Mouse (Mus musculus) limb, embryonic 10.5 days (tissue): Measurements from ENCODE around the gene Selenof. TPM values are rescaled to one million over a fixed set of nuclear protein-coding genes. Genes with fewer than 3 reads are reported as not detected.

Source experiments
- DNase-seq: peaks from one replicate; pipeline ENCODE4 v3.0.0-alpha.2; 2017; ENCODE audit warnings: low spot score
- H3K27ac ChIP-seq: fragments of 300-500 bp; sonication (generic); 2 replicates; pipeline ENCODE4 v1.5.1; 2016; ENCODE audit warnings: mild to moderate bottlenecking
- H3K27me3 ChIP-seq: fragments of 300-500 bp; sonication (generic); 2 replicates; pipeline ENCODE4 v1.6.1; 2016; ENCODE audit warnings: low read depth, mild to moderate bottlenecking; ENCODE audit not compliant: poor library complexity, severe bottlenecking
- H3K36me3 ChIP-seq: fragments of 300-500 bp; sonication (generic); 2 replicates; pipeline ENCODE4 v1.6.1; 2016; ENCODE audit warnings: mild to moderate bottlenecking, moderate library complexity
- H3K4me1 ChIP-seq: fragments of 300-500 bp; sonication (generic); 2 replicates; pipeline ENCODE4 v1.6.1; 2016
- H3K4me3 ChIP-seq: fragments of 300-500 bp; sonication (generic); 2 replicates; pipeline ENCODE4 v1.5.1; 2016; ENCODE audit warnings: mild to moderate bottlenecking, moderate library complexity
- H3K9me3 ChIP-seq: fragments of 300-500 bp; sonication (generic); replicated peaks from 2 replicates; pipeline ENCODE4 v1.6.1; 2016; ENCODE audit warnings: mild to moderate bottlenecking
- WGBS: fragments of 180-500 bp; shearing (Covaris S2); methylation state at CpG from one replicate; pipeline ENCODE4 v1.1.7; 2016; 5-methylcytosine and 5-hydroxymethylcytosine counted together
- polyA plus RNA-seq: library from polyadenylated mRNA; unstranded; fragments of >200 nt; fragmentation: Nextera tagmentation; extraction: Ambion mirVana; gene quantifications from 2 replicates; pipeline ENCODE4 v1.2.1, GENCODE M21; 2016

Gene Selenof
- polyA plus RNA-seq, 1 experiment from 2014 or later, result 480 TPM

DNA sequence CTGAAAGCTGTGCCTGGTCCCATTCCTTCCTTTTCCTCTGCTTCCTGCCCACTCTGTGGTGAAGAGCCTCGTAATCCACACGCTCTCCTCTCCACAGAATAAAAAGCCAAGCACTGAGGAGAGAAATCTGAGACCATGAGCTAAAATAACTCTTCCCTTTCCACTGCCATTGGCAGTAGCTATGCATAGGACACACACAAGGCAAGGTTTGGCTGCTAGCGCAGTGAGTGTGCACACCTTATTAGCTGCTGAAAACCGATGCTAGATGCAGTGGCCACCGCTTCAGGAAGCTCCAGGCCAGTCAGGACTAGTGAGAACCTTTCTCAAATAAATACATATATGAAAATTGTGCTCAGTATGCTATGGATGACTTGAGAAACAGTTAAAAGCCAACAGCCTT, 20.1 kb upstream of the Selenof start:
- 95% methylated on average over 5 of the region's 5 CpGs for WGBS
- no peaks in the 10 kb centered on the region for H3K4me1 ChIP-seq
- no peak overlapping the region for H3K4me3 ChIP-seq
- no peaks in the 10 kb centered on the region for H3K27me3 ChIP-seq
- H3K9me3 ChIP-seq, result no peaks in the 10 kb centered on the region
- H3K27ac ChIP-seq, result no peak overlapping the region
- DNase-seq, result no peak
- no peaks in the 10 kb centered on the region for H3K36me3 ChIP-seq

DNA sequence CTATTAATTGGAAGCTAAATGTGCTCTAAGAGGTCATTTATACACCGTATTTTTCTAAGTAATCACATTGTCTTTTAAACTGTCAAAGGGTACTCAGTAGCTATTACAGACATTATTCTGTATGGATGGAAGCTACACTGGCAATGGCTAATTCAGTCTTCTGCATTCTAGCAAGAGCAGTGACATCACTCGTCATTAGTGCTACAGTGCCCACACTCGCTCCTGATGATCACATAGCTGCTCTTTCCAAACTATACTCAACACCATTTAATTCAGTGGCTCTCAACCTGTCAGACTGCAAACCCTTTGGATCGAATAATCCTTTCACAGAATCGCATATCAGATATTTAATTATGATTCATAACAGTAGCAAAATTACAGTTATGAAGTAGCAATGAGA, 19.4 kb upstream of the Selenof start:
- no peak for DNase-seq
- Histone ChIP-seq H3K27ac (no peak overlapping the region), H3K4me1 (no peaks in the 10 kb centered on the region), H3K9me3 (no peaks in the 10 kb centered on the region), H3K27me3 (no peaks in the 10 kb centered on the region), H3K36me3 (no peaks in the 10 kb centered on the region), H3K4me3 (no peak overlapping the region)
- WGBS, result 95% methylated on average over 5 of the region's 5 CpGs

- Histone ChIP-seq H3K27me3 (no peaks in the 10 kb centered on the region), H3K4me3 (no peak overlapping the region), H3K36me3 (no peaks in the 10 kb centered on the region), H3K27ac (no peak overlapping the region), H3K9me3 (no peaks in the 10 kb centered on the region), H3K4me1 (no peaks in the 10 kb centered on the region)
- no peak for DNase-seq
- WGBS, result 85% methylated on average over 4 of the region's 4 CpGs
These were observed 18.7 kb upstream of the Selenof start for GRCm38 (mm10) chr3:144551416-144551815.

- Histone ChIP-seq H3K36me3 (no peaks in the 10 kb centered on the region), H3K9me3 (no peaks in the 10 kb centered on the region), H3K27ac (no peak overlapping the region), H3K4me3 (no peak overlapping the region), H3K4me1 (peaks cover 15% of the 10 kb centered on the region), H3K27me3 (no peaks in the 10 kb centered on the region)
- no peak for DNase-seq
- 58% methylated on average over 7 of the region's 7 CpGs for WGBS
These were observed 16.2 kb upstream of the Selenof start for GRCm38 (mm10) chr3:144553942-144554341.

GRCm38 (mm10) chr3:144554503-144554902, 15.6 kb upstream of the Selenof start:
- peaks cover 20% of the 10 kb centered on the region for H3K4me1 ChIP-seq
- H3K9me3 ChIP-seq, result no peaks in the 10 kb centered on the region
- DNase-seq, result no peak
- H3K4me3 ChIP-seq, result no peak overlapping the region
- WGBS, result 77% methylated on average over 9 of the region's 9 CpGs
- H3K36me3 ChIP-seq, result no peaks in the 10 kb centered on the region
- no peak overlapping the region for H3K27ac ChIP-seq
- no peaks in the 10 kb centered on the region for H3K27me3 ChIP-seq

DNA sequence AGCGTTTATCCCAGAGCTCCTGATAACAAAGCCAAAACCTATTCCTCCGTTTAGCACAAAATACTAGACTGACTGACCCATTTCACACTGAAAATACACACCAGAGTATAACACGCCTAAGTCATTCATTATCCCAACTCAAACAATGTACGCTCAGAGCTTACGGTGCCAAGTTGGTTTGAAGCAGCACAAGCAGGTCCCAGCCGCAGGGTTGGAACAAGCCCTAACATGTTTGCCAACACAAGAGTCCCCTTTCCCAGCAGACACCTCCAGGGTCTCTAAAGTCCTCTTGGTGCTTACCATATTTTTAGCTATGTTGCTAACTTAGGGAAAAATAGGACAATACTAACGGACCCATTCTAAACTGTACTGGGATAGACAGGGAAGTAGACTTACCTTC, 15.0 kb upstream of the Selenof start:
- Histone ChIP-seq H3K4me3 (no peak overlapping the region), H3K27ac (no peak overlapping the region), H3K27me3 (no peaks in the 10 kb centered on the region), H3K36me3 (no peaks in the 10 kb centered on the region), H3K4me1 (peaks cover 21% of the 10 kb centered on the region), H3K9me3 (no peaks in the 10 kb centered on the region)
- DNase-seq, result no peak
- 89% methylated on average over 7 of the region's 7 CpGs for WGBS

DNA sequence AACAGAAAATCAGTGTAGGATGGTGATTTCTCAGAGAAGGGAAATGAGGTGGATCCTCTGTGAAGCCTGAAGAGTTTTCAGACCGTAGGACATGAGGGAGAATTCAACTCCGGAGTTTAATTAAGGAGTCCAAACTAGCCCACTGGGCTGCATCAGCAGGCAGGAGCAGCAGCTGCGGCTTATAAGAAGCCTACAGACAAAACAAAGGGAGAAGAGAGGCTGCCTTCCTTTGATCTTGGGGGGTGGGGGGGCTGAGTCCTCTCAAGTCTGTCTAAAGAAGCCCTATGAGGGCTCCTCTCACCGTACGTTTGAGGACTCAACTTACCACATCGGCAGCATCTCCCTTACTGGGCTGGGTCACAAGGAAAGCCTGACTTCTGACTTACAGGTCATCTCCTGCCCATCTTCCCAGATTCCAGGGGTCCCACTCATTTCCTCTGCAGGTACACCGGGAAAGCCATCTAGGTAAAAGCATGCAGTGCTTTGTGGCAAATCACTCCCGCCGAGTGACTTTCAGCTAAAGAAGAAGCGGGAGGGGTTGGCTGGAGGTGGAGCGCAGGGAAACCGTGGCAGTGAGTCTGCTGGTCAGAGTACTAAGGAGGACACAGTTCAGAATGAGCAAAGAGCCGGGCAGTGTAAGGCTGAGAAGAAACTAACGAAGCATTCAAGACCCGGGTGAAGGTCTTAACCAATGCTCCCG, 13.3 kb upstream of the Selenof start:
- Histone ChIP-seq H3K27ac (0 out of 2 replicates have a peak overlapping the region, but pooled peaks have one; percentile 27), H3K4me1 (peaks cover 21% of the 10 kb centered on the region), H3K9me3 (no peaks in the 10 kb centered on the region), H3K4me3 (peak overlapping the region; percentile 9; the same call in 1 of the 2 replicates), H3K36me3 (0 out of 2 replicates have a peak, but pooled peaks cover 4% of the 10 kb centered on the region), H3K27me3 (no peaks in the 10 kb centered on the region)
- 3% methylated on average over 16 of the region's 16 CpGs for WGBS
- peak; percentile 41 for DNase-seq

GRCm38 (mm10) chr3:144558274-144558673, 11.8 kb upstream of the Selenof start:
- Histone ChIP-seq H3K27ac (no peak overlapping the region), H3K4me1 (peaks cover 21% of the 10 kb centered on the region), H3K4me3 (no peak overlapping the region), H3K36me3 (0 out of 2 replicates have a peak, but pooled peaks cover 4% of the 10 kb centered on the region), H3K9me3 (no peaks in the 10 kb centered on the region), H3K27me3 (no peaks in the 10 kb centered on the region)
- DNase-seq, result no peak
- 71% methylated on average over 5 of the region's 5 CpGs for WGBS

DNA sequence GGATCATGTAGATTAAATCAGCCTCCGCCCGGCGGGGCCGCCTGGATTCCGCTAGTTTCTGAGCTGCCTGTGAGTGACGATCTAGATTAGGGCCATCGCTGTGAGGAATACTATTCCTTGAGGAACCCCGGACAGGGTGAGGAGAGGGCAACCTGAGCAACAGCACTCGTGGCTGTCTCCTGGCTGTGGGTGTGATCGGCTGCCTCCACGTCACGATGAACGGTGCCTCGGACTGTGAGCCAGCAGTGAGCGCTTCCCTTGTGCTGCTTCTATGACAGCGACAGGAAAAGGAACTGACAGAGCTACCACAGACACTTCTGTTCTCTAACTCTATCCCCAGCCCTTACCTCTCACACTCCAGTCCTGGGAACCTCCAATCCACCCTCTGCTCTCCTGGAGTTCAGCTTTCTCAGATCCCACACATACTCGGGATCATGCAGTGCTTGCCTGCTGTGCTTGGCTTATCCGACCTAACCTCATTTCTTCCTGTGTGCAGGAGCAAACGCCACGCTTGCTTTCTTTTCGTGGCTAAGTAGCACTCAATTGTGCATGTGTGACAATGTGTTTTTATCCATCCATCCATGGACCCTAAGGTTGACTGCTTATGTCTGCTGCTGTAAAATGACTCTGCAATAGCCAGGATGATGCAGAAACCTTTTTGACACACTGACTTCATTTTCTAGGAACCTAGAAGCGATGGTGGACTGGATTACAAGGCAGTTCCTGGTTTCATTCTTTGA, 8.4 kb upstream of the Selenof start:
- no peak overlapping the region for H3K4me3 ChIP-seq
- 78% methylated on average over 22 of the region's 22 CpGs for WGBS

GRCm38 (mm10) chr3:144563916-144564315, 6.2 kb upstream of the Selenof start:
- H3K4me3 ChIP-seq, result no peak overlapping the region
- H3K27ac ChIP-seq, result no peak overlapping the region
- H3K9me3 ChIP-seq, result no peaks in the 10 kb centered on the region
- no peak for DNase-seq
- 0 out of 2 replicates have a peak, but pooled peaks cover 4% of the 10 kb centered on the region for H3K36me3 ChIP-seq
- no peaks in the 10 kb centered on the region for H3K27me3 ChIP-seq
- H3K4me1 ChIP-seq, result peaks cover 18% of the 10 kb centered on the region
- WGBS, result 92% methylated on average over 7 of the region's 7 CpGs

More for the DNA sequence above, 8.4 kb upstream of the Selenof start:
- Histone ChIP-seq H3K4me1 (peaks cover 19% of the 10 kb centered on the region), H3K36me3 (0 out of 2 replicates have a peak, but pooled peaks cover 4% of the 10 kb centered on the region), H3K9me3 (no peaks in the 10 kb centered on the region), H3K27me3 (no peaks in the 10 kb centered on the region), H3K27ac (no peak overlapping the region)
- DNase-seq, result no peak

DNA sequence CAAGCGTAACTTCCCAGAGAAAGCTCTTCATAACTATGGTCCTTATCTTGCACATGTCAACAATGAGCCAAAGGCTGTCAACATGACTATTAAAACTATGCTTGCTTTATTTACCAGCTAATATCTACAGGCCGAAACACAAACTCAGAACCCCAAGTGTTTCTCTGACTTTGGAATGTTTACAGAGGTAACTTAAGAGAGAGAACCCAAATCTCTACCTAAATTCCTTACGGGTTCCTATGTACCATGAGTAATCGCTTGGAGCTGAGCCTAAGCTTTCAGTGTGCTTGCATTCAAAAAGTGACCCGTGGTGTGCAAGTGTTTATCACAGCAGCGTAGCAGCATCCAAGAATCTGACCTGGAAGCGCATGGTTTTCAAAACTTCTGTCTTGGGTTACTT, 4.9 kb upstream of the Selenof start:
- Histone ChIP-seq H3K9me3 (no peaks in the 10 kb centered on the region), H3K27me3 (no peaks in the 10 kb centered on the region), H3K4me1 (peaks cover 17% of the 10 kb centered on the region), H3K27ac (no peak overlapping the region), H3K36me3 (0 out of 2 replicates have a peak, but pooled peaks cover 4% of the 10 kb centered on the region), H3K4me3 (no peak overlapping the region)
- WGBS, result 95% methylated on average over 7 of the region's 7 CpGs
- no peak for DNase-seq

- no peak for DNase-seq
- WGBS, result under 1% methylated on average over 21 of the region's 21 CpGs
- Histone ChIP-seq H3K27ac (peak overlapping the region; percentile 97), H3K36me3 (peaks cover 19% of the 10 kb centered on the region), H3K4me3 (peak overlapping the region; percentile 79), H3K9me3 (no peaks in the 10 kb centered on the region), H3K4me1 (peaks cover 27% of the 10 kb centered on the region), H3K27me3 (no peaks in the 10 kb centered on the region)
These were observed 1.2 kb upstream of the Selenof start for GRCm38 (mm10) chr3:144568861-144569361.

- peak; percentile 76 for DNase-seq
- under 1% methylated on average over 47 of the region's 47 CpGs for WGBS
- Histone ChIP-seq H3K9me3 (no peaks in the 10 kb centered on the region), H3K4me1 (peaks cover 27% of the 10 kb centered on the region), H3K4me3 (peak overlapping the region; percentile 79), H3K27ac (peak overlapping the region; percentile 97), H3K27me3 (no peaks in the 10 kb centered on the region), H3K36me3 (peaks cover 25% of the 10 kb centered on the region)
These were observed 618 bp upstream of the Selenof start for GRCm38 (mm10) chr3:144569401-144569971.
